Mouse (Mus musculus): ENCODE results near the gene Ece1. TPM values are rescaled to one million over a fixed set of nuclear protein-coding genes. Genes with fewer than 3 reads are reported as not detected.

Ece1 gene
- polyA plus RNA-seq, 1 experiment from 2014 or later = 36.7 TPM

DNA sequence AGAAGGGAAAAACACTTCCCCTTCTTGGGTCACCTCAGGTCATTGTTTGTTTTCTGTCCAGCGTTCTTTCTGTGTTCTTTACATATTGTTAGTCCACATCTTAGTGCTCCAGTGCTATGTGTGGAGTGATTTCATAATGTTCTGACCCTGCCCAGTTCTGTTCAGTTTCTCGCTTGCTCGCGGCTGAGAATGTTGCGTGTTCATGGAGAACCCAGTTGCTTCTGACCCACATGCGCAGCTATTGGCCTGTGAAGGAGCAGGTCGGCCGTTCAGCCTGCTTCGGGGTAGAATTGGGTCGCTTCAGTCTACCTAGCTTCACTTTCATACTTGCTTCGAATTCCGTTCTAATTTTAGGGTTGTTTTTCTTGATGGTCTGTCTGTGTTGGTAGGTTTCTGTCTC, 133.4 kb downstream of the Ece1 start:
- H3K4me1 ChIP-seq = peaks cover 30% of the 10 kb centered on the region
- peaks cover 11% of the 10 kb centered on the region; the same call in 1 of the 2 replicates for H3K27me3 ChIP-seq
- WGBS = 77% methylated on average over 12 of the region's 12 CpGs
- no peak overlapping the region for H3K27ac ChIP-seq
- H3K4me3 ChIP-seq = peak overlapping the region; percentile 98
- peaks cover 30% of the 10 kb centered on the region for H3K36me3 ChIP-seq
- H3K9me3 ChIP-seq = 0 out of 2 replicates have a peak, but pooled peaks cover 3% of the 10 kb centered on the region
- no peak for ATAC-seq (ENCODE audit: insufficient number of reproducible peaks, insufficient read depth, low FRiP score, low TSS enrichment)
- 0 out of 2 replicates have a peak overlapping the region, but pooled peaks have one; percentile 99 for H3K9ac ChIP-seq
- H3K4me2 ChIP-seq (replicated peaks) = peak overlapping the region; percentile 83

- Histone ChIP-seq H3K36me3 (peaks cover 41% of the 10 kb centered on the region), H3K27me3 (no peaks in the 10 kb centered on the region), H3K27ac (no peak overlapping the region), H3K4me3 (no peak overlapping the region), H3K4me1 (peaks cover 35% of the 10 kb centered on the region), H3K9ac (no peak overlapping the region), H3K9me3 (0 out of 2 replicates have a peak, but pooled peaks cover 3% of the 10 kb centered on the region), H3K4me2 (replicated peaks) (no peak overlapping the region)
- no peak for ATAC-seq (ENCODE audit: insufficient number of reproducible peaks, insufficient read depth, low FRiP score, low TSS enrichment)
- 84% methylated on average over 4 of the region's 4 CpGs for WGBS
Observed at GRCm38 (mm10) chr4:137998232-137998631, 136.2 kb downstream of the Ece1 start.

DNA sequence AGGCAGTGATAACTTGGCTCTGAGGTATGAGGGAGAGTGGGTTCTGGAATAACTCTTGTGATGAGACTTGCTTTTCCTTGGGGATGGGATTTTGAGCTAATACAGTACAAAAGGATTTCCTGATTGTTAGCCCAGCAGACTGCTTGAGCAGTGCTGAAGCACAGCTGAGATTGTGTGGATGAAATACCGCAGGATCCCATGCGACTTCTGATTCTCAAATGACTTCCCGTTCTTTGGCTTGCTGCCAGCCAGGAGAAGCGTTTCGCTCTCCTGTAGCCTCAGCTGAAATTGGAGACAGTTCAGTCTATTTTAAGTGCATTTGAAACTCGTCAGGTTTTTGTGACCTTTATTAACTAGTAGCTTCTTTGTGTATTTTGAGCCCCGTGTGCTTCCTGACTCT, 138.6 kb downstream of the Ece1 start:
- H3K27ac ChIP-seq = 0 out of 2 replicates have a peak overlapping the region, but pooled peaks have one; percentile 51
- H3K36me3 ChIP-seq = peaks cover 59% of the 10 kb centered on the region
- no peak overlapping the region for H3K4me3 ChIP-seq
- WGBS = 22% methylated on average over 7 of the region's 7 CpGs
- no peak overlapping the region for H3K4me2 ChIP-seq (replicated peaks)
- ATAC-seq (ENCODE audit: insufficient number of reproducible peaks, insufficient read depth, low FRiP score, low TSS enrichment) = peak; percentile 19; the same call in 1 of the 2 replicates
- no peaks in the 10 kb centered on the region for H3K27me3 ChIP-seq
- H3K9ac ChIP-seq = no peak overlapping the region
- H3K9me3 ChIP-seq = 0 out of 2 replicates have a peak, but pooled peaks cover 3% of the 10 kb centered on the region
- peaks cover 24% of the 10 kb centered on the region for H3K4me1 ChIP-seq

GRCm38 (mm10) chr4:138003909-138004610, 142.0 kb downstream of the Ece1 start:
- 92% methylated on average over 11 of the region's 11 CpGs for WGBS
- no peak overlapping the region for H3K4me2 ChIP-seq (replicated peaks)
- no peaks in the 10 kb centered on the region for H3K9me3 ChIP-seq
- H3K36me3 ChIP-seq = peaks cover 52% of the 10 kb centered on the region
- no peak overlapping the region for H3K9ac ChIP-seq
- H3K4me1 ChIP-seq = peaks cover 15% of the 10 kb centered on the region
- ATAC-seq (ENCODE audit: insufficient number of reproducible peaks, insufficient read depth, low FRiP score, low TSS enrichment) = no peak
- no peak overlapping the region for H3K4me3 ChIP-seq
- no peak overlapping the region for H3K27ac ChIP-seq
- H3K27me3 ChIP-seq = no peaks in the 10 kb centered on the region

DNA sequence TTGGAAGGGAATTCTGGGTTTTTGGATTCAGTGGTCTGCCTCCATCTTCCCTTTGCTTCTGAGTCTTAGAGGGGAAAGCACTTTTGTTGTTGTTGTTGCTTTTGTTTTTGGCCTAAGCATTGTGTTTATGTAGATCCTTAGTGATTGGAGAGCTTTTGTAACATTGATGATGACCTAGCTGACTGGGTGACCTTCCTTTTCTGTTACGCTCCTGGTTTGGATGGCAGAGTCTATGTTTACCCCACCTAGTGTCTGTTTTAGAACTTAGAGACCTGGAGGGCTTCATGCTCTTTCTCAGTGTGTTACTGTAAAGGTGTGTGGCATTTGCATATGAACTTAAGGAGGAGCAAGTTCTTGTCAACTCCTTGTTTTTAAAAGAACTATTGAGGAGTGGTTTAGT, 143.7 kb downstream of the Ece1 start:
- no peaks in the 10 kb centered on the region for H3K27me3 ChIP-seq
- no peak overlapping the region for H3K9ac ChIP-seq
- 92% methylated on average over 1 of the region's 1 CpGs for WGBS
- H3K36me3 ChIP-seq = peaks cover 62% of the 10 kb centered on the region
- ATAC-seq (ENCODE audit: insufficient number of reproducible peaks, insufficient read depth, low FRiP score, low TSS enrichment) = no peak
- H3K4me2 ChIP-seq (replicated peaks) = no peak overlapping the region
- no peak overlapping the region for H3K27ac ChIP-seq
- no peaks in the 10 kb centered on the region for H3K9me3 ChIP-seq
- no peak overlapping the region for H3K4me3 ChIP-seq
- H3K4me1 ChIP-seq = peaks cover 5% of the 10 kb centered on the region

DNA sequence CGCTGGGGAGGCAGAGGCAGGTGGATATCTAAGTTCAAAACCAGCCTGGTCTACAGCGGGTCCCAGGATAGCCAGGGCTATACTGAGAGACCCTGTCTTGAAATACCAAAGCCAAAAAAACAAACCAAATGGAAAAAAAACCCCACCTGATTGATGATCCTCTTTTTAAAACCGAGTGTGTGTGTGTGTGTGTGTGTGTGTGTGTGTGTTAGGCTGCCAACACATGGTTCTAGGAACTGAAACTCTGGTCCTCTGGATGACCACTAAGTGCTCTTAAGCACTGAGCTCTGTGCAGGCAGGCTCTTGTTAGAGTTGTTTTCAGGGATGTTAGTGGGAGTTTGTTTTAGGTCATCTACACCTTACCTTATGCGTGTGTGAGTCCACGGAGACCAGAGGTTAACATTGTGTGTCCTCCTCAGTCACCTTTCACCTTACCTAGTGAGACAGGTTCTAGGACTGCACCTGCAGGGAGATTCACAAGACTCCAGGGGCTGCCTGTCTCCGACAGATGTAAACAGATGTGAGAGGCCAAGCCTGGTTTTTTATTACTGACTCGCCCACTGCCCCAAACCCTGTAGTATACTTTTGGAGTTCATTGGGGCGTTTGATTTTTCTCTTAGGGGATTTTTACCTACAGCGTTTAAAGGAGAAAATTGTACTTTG, 145.0 kb downstream of the Ece1 start:
- H3K36me3 ChIP-seq = peaks cover 69% of the 10 kb centered on the region
- no peak overlapping the region for H3K4me2 ChIP-seq (replicated peaks)
- ATAC-seq (ENCODE audit: insufficient number of reproducible peaks, insufficient read depth, low FRiP score, low TSS enrichment) = no peak
- H3K4me3 ChIP-seq = no peak overlapping the region
- H3K9me3 ChIP-seq = no peaks in the 10 kb centered on the region
- no peak overlapping the region for H3K27ac ChIP-seq
- 89% methylated on average over 9 of the region's 9 CpGs for WGBS
- H3K9ac ChIP-seq = no peak overlapping the region
- H3K27me3 ChIP-seq = no peaks in the 10 kb centered on the region
- no peaks in the 10 kb centered on the region for H3K4me1 ChIP-seq

GRCm38 (mm10) chr4:138008646-138009045, 146.6 kb downstream of the Ece1 start:
- Histone ChIP-seq H3K27ac (no peak overlapping the region), H3K4me3 (no peak overlapping the region), H3K27me3 (no peaks in the 10 kb centered on the region), H3K9me3 (no peaks in the 10 kb centered on the region), H3K4me2 (replicated peaks) (no peak overlapping the region), H3K9ac (no peak overlapping the region), H3K4me1 (no peaks in the 10 kb centered on the region), H3K36me3 (peaks cover 75% of the 10 kb centered on the region)
- ATAC-seq (ENCODE audit: insufficient number of reproducible peaks, insufficient read depth, low FRiP score, low TSS enrichment) = no peak
- WGBS = 97% methylated on average over 6 of the region's 6 CpGs

GRCm38 (mm10) chr4:138009786-138010502, 147.9 kb downstream of the Ece1 start:
- whole genome bisulfite sequencing = 95% methylated on average over 4 of the region's 4 CpGs
- no peak for ATAC-seq (ENCODE audit: insufficient number of reproducible peaks, insufficient read depth, low FRiP score, low TSS enrichment)
- Histone ChIP-seq H3K27ac (no peak overlapping the region), H3K36me3 (peaks cover 75% of the 10 kb centered on the region), H3K4me2 (replicated peaks) (no peak overlapping the region), H3K4me3 (no peak overlapping the region), H3K9me3 (no peaks in the 10 kb centered on the region), H3K9ac (no peak overlapping the region), H3K27me3 (no peaks in the 10 kb centered on the region), H3K4me1 (no peaks in the 10 kb centered on the region)

- Histone ChIP-seq H3K4me2 (replicated peaks) (no peak overlapping the region), H3K36me3 (peaks cover 84% of the 10 kb centered on the region), H3K4me3 (no peak overlapping the region), H3K9me3 (no peaks in the 10 kb centered on the region), H3K9ac (no peak overlapping the region), H3K27me3 (no peaks in the 10 kb centered on the region), H3K4me1 (no peaks in the 10 kb centered on the region; the same call in 1 of the 2 replicates), H3K27ac (no peak overlapping the region)
- WGBS = 93% methylated on average over 15 of the region's 15 CpGs
- no peak for ATAC-seq (ENCODE audit: insufficient number of reproducible peaks, insufficient read depth, low FRiP score, low TSS enrichment)
Observed at GRCm38 (mm10) chr4:138013723-138014479, 151.9 kb downstream of the Ece1 start.
